Mouse (Mus musculus): ENCODE results near the gene Nemp2.
"Not testable (repeated sequence)": the region's sequence is repeated elsewhere in the genome, so short reads cannot be mapped to it uniquely, and the experiment has no call there.

Nemp2 gene

DNA sequence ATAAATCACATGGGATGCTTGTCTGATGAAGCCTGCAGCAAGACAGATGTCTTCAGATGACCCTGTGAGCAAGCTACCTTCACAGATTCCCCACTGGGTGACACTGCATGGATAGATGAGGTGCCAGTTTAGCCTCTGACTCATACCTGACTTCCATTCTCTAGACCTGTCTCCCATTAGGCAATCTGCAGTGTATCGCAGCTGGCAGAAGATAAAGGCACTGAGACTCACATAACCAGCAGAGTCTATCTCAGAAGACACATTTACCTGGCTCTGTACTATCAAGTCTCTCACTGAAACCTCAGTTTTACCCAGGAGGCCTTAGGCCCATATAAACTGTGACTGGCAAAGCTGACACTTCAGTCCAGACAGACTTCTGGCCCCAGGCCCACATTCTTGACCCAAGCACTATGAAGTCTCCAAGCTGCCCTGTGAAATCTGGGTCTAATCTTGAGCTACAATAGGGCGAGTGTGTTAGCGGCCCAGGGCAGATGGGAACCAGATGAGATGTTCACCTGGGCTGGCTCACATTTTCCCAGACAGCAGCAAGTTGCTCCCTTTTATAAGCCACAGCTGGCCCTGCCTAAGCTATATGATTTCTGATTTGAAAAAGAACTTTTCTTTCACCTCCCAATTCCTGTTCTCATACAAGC is 22.2 kb downstream of the Nemp2 start:
- CTCF ChIA-PET = no interaction called here

DNA sequence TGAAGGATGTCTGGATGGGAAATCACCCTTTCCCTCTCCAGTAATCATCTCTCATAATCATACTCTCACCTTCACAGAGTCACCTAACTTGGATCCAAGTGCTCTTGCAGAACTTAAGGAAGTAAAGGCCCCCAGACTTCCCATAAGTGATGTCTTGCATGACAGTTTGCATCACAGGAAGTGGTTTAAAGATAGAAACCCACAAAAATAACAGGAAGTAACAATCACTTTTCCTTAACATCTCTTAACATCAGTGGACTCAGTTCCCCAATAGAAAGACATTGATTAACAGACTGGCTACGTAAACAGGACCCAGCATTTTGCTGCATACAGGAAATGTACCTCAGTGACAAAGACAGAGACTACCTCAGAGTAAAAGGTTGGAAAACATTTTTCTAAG is 22.9 kb downstream of the Nemp2 start:
- CTCF ChIA-PET = interaction anchor here (1.1 kb wide), 1 partner anchor 23 kb away, joined by 3 read pairs; the partner anchor contains the start of gene Nemp2

DNA sequence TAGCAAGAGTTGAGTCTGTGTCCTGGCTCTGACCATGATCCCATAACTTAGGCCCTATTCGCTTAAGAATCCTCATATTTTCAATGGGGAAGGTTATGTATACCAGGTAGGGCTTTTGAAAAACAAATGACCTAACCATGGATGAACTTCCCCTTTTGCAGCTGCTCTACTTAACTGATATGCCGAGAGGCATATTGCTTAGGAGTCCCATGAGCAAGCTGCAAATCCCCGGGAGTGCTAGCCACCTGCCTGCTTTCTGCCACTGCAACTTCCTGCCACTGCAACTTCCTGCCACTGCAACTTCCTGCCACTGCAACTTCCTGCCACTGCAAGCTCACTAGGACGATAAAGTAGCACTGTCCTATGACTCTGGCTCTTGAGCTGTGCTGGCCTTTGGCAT is 24.6 kb downstream of the Nemp2 start:
- CTCF ChIA-PET = no interaction called here

DNA sequence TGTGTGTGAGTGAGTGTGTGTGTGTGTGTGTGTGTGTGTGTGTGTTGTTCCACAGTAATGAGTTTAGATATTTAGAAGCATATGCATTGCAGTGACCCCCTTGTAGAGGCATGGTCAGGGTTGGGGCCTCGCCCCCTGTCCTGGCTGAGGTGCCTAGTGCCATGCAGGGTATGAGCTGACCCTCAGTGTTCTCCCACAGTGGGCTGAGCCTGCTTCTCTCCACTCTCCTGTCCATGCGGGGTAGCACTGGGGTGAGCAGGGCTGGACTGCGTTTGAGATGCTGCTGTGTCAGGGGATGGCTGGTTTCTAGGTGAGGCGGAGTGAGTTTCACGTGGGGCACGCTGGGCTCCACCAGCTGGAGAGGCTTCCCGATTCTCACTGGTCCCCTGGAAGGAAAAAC is 27.7 kb downstream of the Nemp2 start:
- CTCF ChIA-PET = interaction anchor here (0.7 kb wide), 1 partner anchor 125 kb away, joined by 11 read pairs; no protein-coding TSS in a partner anchor

GRCm38 (mm10) chr1:52660278-52660677 is 29.8 kb downstream of the Nemp2 start:
- CTCF ChIA-PET = no interaction called here

DNA sequence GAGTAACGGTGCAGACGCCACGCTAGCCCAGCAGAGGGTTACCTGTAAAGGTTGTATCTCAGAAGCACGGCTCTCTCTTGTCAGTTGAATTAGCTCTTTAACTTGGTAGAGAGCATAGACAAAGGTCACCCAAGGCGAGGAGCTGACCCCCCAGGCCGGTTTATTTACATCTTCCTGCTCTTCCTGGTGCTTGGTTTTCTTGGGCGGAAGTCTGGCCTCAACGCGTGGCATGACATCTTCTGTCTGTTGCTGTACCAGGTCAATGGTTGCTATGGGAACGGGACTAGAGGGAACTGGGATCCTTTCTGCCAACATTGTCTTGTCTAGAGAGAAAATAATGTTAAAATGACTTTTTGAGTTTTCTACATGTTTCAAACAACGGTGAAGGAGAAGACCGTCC is 30.3 kb downstream of the Nemp2 start:
- CTCF ChIA-PET = no interaction called here

DNA sequence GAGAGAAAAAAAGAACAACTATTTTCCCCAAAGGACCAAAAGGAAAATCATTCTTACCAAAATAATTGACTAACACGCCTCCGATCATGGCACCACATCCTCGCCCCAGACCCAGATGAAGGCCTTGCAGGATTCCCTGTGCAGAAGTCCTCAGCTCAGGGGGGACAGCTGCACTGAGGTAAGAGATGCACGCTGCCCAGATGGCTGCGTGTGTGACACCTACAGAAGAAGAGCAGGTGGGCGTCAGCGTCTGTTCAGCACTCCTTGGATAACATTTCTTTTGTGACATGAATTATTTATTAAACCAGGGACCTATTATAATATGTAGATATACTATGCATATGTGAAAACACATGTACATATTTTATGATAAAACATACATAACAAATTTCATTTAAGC is 32.7 kb downstream of the Nemp2 start:
- CTCF ChIA-PET = no interaction called here

DNA sequence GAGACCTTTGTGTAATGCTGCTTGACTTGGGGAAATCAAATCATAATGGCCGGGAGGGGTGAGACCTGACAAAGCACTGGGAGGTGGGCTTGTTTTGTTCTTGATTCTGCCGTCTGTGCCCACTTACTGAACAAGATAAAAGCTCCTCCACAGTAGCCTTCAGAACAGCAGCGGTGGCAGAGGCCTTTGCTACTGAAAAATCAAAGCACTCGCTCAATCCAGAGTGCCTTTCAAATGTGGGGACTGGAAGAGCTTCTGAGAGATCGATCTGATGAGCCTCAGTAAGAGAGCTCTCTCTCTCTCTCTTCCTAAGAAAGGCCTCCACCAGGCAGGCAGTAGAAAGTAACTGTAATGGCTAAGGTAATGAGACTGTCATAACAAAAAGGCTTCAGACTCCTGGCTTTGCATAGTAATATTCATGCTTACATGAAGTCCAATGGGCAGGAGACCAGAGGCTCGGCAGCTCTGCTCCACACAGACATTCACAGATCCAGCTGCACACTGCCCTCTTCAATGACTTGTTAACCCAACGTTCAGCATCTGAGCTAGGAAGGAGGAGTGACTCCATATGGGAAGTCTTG is 38.3 kb downstream of the Nemp2 start:
- CTCF ChIA-PET = no interaction called here

DNA sequence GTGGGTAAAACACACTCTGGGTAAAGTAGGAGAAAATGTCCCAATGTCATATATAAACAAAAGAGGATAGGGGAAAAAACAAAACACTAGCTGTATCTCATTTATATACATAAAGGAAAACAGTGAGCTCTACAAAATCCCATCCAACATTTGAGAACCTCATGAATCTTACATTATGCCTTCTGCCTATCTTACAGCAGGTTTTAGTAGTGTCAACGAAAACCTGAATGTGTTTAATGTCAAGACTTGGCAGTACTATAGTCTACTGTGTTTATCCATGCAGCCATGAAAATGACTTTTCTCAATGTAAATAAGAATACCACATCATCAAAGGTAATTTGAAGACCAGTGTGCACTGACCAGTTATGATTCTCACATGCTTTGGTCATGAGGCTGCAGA is 39.4 kb downstream of the Nemp2 start:
- CTCF ChIA-PET = interaction anchor here (0.8 kb wide), 1 partner anchor 1822 kb away, joined by 4 read pairs; no protein-coding TSS in a partner anchor

DNA sequence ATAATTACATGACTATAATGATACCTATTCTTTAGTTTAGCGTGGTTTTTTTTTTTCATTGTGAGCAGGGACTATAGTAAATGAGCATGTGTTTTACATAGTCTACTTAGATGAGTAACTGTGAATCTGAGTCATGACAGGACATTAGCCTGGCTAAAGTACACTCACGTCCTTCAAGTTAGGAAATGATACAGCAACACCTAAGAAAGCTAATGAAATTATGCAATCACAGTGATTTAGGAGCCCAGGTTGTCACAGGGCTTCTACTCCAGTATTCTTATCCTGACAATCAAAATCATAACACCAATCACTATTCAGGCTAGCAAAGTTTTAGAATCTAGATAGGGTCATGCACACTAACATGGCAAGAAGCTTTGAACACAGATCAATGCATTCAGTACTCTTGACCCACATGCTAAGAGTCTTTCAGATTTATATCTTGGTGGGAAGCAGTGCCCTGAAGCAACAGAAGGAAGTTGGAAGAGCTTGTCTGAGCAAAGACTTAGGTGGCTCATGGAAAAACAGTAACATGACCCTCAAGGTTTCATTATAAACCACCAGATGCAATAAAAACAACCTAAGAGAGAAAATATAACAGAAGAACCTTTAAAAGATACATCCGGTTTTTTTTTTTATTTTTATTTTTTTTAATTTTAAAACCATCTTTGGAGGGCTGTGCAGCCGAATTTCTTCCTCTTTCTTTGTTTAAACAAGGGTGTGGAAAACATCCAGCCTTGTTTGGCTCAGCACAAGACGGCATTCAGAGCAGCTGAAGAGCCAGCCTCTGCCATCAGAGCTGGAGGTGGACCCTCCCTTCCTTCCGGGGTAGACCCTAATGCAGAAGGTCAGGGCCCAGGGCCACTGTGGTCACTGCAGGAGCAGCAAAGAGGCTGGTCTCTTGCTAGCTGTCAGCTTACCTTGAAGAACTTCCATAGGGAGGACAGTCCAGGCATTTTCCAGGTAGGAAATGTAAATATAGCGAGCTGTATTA is 45.4 kb downstream of the Nemp2 start:
- CTCF ChIA-PET = no interaction called here

- CTCF ChIA-PET = no interaction called here
Measured at GRCm38 (mm10) chr1:52676621-52677020, 46.1 kb downstream of the Nemp2 start.

DNA sequence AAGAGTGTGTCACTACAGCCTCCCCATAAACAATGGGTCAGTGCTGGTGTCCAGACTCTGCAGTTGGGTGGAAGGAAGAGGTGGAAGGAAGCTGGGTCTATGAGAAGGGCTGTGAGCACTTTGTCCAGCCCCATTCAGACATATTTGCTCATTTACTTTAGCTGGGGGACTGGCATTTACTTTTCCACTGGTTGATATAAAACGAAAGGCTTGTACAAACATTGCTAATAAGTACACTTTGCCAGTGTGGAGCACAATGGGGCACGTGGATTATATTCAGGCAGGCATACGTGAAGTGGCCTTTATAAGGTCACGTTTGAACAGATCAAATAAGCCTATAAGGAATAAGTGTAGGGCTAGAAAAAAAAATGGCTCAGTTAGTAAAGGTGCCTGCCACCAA is 53.0 kb downstream of the Nemp2 start:
- CTCF ChIA-PET = no interaction called here

DNA sequence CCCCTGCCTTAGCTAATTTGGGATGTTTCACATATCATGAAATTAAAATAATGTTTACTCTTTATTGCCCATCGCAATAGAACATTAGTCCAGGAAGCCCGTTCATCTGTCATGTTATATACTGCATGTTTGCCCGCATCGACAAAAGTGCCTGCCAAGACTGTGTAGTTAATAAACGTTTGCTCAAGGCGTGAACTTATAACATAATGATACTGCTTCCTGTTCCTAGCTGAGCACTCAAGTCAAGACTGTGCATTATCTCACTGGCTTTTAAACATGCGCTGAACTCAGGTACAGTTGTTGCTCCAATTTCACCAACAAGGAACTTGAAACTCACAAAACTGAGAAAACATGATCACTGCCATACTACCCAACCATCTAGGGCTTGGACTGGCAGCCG is 57.1 kb downstream of the Nemp2 start:
- CTCF ChIA-PET = no interaction called here

GRCm38 (mm10) chr1:52694456-52694855 is 64.0 kb downstream of the Nemp2 start:
- CTCF ChIA-PET = not testable (repeated sequence)
